Mouse (Mus musculus): ENCODE measurements around the gene Fcgr4.

- no peak for TF ChIP-seq CTCF (IDR thresholded peaks at IDR 0.05; ENCODE audit: low read depth, low read length)
- no peak for TF ChIP-seq GATA1 (IDR thresholded peaks at IDR 0.05; ENCODE audit: borderline replicate concordance, low read length)
- TF ChIP-seq TAL1 (conservative IDR thresholded peaks at IDR 0.05; ENCODE audit: low read depth, low read length) = no peak
- no peak for TF ChIP-seq POLR2AphosphoS5 (IDR thresholded peaks at IDR 0.05; ENCODE audit: insufficient replicate concordance, low read depth, low read length)
These were observed 16.9 kb downstream of the Fcgr4 start for GRCm38 (mm10) chr1:171035611-171036010.

Data from G1E (cell line).